Mouse (Mus musculus) fat pad, adult 2 months (tissue): ENCODE results near the gene Tmem170.
"Not testable (repeated sequence)": the region's sequence is repeated elsewhere in the genome, so short reads cannot be mapped to it uniquely, and the experiment has no call there.

Source experiments
- DNase-seq: peaks from one replicate; pipeline ENCODE4 v3.0.0-alpha.2; 2011; ENCODE audit warnings: low read depth, low spot score; ENCODE audit errors: extremely low read depth

Gene Tmem170

GRCm38 (mm10) chr8:111877711-111878110, 1.2 kb upstream of the Tmem170 start:
- no peak for DNase-seq

- DNase-seq, result no peak
These were observed 792 bp downstream of the Tmem170 start for GRCm38 (mm10) chr8:111875758-111876157.

- no peak for DNase-seq
These were observed 5.3 kb downstream of the Tmem170 start for GRCm38 (mm10) chr8:111871278-111871677.

- DNase-seq, result no peak
These were observed 6.2 kb downstream of the Tmem170 start for GRCm38 (mm10) chr8:111870379-111870778.

GRCm38 (mm10) chr8:111868664-111869063, 7.9 kb downstream of the Tmem170 start:
- no peak for DNase-seq

- DNase-seq, result no peak
These were observed 10.7 kb downstream of the Tmem170 start for GRCm38 (mm10) chr8:111865857-111866256.

GRCm38 (mm10) chr8:111865130-111865852, 11.3 kb downstream of the Tmem170 start:
- no peak for DNase-seq

GRCm38 (mm10) chr8:111864648-111865047, 11.9 kb downstream of the Tmem170 start:
- no peak for DNase-seq

GRCm38 (mm10) chr8:111863280-111863679, 13.3 kb downstream of the Tmem170 start:
- DNase-seq, result no peak

- DNase-seq, result no peak
These were observed 20.6 kb downstream of the Tmem170 start for GRCm38 (mm10) chr8:111855977-111856376.

- DNase-seq, result peak; percentile 50
These were observed 22.6 kb downstream of the Tmem170 start, which contains the start of gene Cfdp1 for GRCm38 (mm10) chr8:111853861-111854501. TSS of gene Cfdp1 (minus strand) at chr8:111854291.

GRCm38 (mm10) chr8:111853219-111853618, 23.3 kb downstream of the Tmem170 start:
- DNase-seq, result not testable (repeated sequence)

GRCm38 (mm10) chr8:111846746-111847145, 29.8 kb downstream of the Tmem170 start:
- DNase-seq, result no peak

- DNase-seq, result no peak
These were observed 41.0 kb downstream of the Tmem170 start for GRCm38 (mm10) chr8:111835540-111835939.

- no peak for DNase-seq
These were observed 42.5 kb downstream of the Tmem170 start for GRCm38 (mm10) chr8:111834011-111834410.

GRCm38 (mm10) chr8:111832983-111833382, 43.6 kb downstream of the Tmem170 start:
- no peak for DNase-seq

- no peak for DNase-seq
These were observed 44.6 kb downstream of the Tmem170 start for GRCm38 (mm10) chr8:111831996-111832395.

GRCm38 (mm10) chr8:111828595-111828994, 48.0 kb downstream of the Tmem170 start:
- DNase-seq, result no peak

GRCm38 (mm10) chr8:111825219-111825618, 51.3 kb downstream of the Tmem170 start:
- DNase-seq, result no peak

GRCm38 (mm10) chr8:111824334-111824733, 52.2 kb downstream of the Tmem170 start:
- DNase-seq, result no peak

GRCm38 (mm10) chr8:111821199-111821598, 55.4 kb downstream of the Tmem170 start:
- DNase-seq, result no peak

GRCm38 (mm10) chr8:111820691-111821090, 55.9 kb downstream of the Tmem170 start:
- no peak for DNase-seq
